Mouse (Mus musculus): ENCODE measurements at regions not wholly inside any gene's neighbourhood (a gene's known extent, or its start where the extent isn't known, plus 50 kb on each side); places are given as distances from the start of the nearest gene placed in this dataset.

- Histone ChIP-seq H3K9me3 (ENCODE audit: control insufficient read depth, low read length) (no peaks in the 10 kb centered on the region), H3K4me2 (replicated peaks; ENCODE audit: low read depth, low read length) (no peak overlapping the region), H3K4me1 (replicated peaks; ENCODE audit: control insufficient read depth, insufficient read depth, low read length) (no peaks in the 10 kb centered on the region), H3K36me3 (ENCODE audit: control insufficient read depth, insufficient read depth, low read length) (no peaks in the 10 kb centered on the region), H3K27ac (ENCODE audit: low read depth, low read length) (no peak overlapping the region), H3K27me3 (ENCODE audit: control insufficient read depth, insufficient read depth, low read length) (no peaks in the 10 kb centered on the region), H3K4me3 (ENCODE audit: low read depth, low read length) (no peak overlapping the region), H3K9ac (ENCODE audit: low read depth, low read length) (no peak overlapping the region)
- DNase-seq (ENCODE audit: low spot score) (no peak), ATAC-seq (ENCODE audit: low FRiP score) (no peak)
- WGBS: 70% methylated on average over 3 of the region's 3 CpGs
Observed at GRCm38 (mm10) chr14:107727234-107727633, 1186.7 kb downstream of the Slitrk1 start.

GRCm38 (mm10) chr14:107688349-107688748 is 1225.6 kb downstream of the Slitrk1 start:
- H3K9ac ChIP-seq (ENCODE audit: low read depth, low read length): no peak overlapping the region
- no peaks in the 10 kb centered on the region for H3K36me3 ChIP-seq (ENCODE audit: control insufficient read depth, insufficient read depth, low read length)
- H3K4me2 ChIP-seq (replicated peaks; ENCODE audit: low read depth, low read length): no peak overlapping the region
- no peak overlapping the region for H3K27ac ChIP-seq (ENCODE audit: low read depth, low read length)
- H3K4me1 ChIP-seq (replicated peaks; ENCODE audit: control insufficient read depth, insufficient read depth, low read length): no peaks in the 10 kb centered on the region
- no peaks in the 10 kb centered on the region for H3K27me3 ChIP-seq (ENCODE audit: control insufficient read depth, insufficient read depth, low read length)
- DNase-seq (ENCODE audit: low spot score) (no peak), ATAC-seq (ENCODE audit: low FRiP score) (no peak)
- H3K9me3 ChIP-seq (ENCODE audit: control insufficient read depth, low read length): no peaks in the 10 kb centered on the region
- no peak overlapping the region for H3K4me3 ChIP-seq (ENCODE audit: low read depth, low read length)

- DNase-seq (ENCODE audit: low spot score): no peak
- Histone ChIP-seq H3K36me3 (ENCODE audit: control insufficient read depth, insufficient read depth, low read length) (no peaks in the 10 kb centered on the region), H3K4me3 (ENCODE audit: low read depth, low read length) (no peak overlapping the region), H3K27me3 (ENCODE audit: control insufficient read depth, insufficient read depth, low read length) (no peaks in the 10 kb centered on the region), H3K4me2 (replicated peaks; ENCODE audit: low read depth, low read length) (no peak overlapping the region), H3K9me3 (ENCODE audit: control insufficient read depth, low read length) (no peaks in the 10 kb centered on the region), H3K4me1 (replicated peaks; ENCODE audit: control insufficient read depth, insufficient read depth, low read length) (no peaks in the 10 kb centered on the region), H3K27ac (ENCODE audit: low read depth, low read length) (no peak overlapping the region), H3K9ac (ENCODE audit: low read depth, low read length) (no peak overlapping the region)
- no peak for ATAC-seq (ENCODE audit: low FRiP score)
- WGBS: 90% methylated on average over 3 of the region's 3 CpGs
Observed at GRCm38 (mm10) chr14:107687261-107688019, 1226.5 kb downstream of the Slitrk1 start.

DNA sequence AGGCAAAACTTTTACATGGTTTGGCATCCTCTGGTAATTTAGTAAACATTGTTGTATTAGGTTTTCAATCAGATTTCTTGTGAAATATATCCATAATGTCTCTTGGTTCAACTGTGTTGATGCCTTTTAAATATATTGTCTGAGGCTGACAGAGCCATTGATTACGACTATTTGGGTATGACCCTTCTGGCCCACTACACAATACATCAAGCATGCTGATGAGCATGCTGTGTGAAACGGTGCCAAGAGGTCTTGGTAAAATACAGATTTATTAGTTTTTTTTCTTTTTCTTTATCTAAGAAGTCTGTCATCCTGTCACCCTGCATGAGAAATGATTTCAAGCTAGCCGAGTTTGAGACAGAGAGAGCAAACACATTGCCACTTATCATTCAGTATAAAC is 1257.4 kb downstream of the Slitrk1 start:
- DNase-seq (ENCODE audit: low spot score): no peak
- Histone ChIP-seq H3K4me1 (replicated peaks; ENCODE audit: control insufficient read depth, insufficient read depth, low read length) (no peaks in the 10 kb centered on the region), H3K4me2 (replicated peaks; ENCODE audit: low read depth, low read length) (no peak overlapping the region), H3K27me3 (ENCODE audit: control insufficient read depth, insufficient read depth, low read length) (no peaks in the 10 kb centered on the region), H3K9me3 (ENCODE audit: control insufficient read depth, low read length) (no peaks in the 10 kb centered on the region), H3K9ac (ENCODE audit: low read depth, low read length) (no peak overlapping the region), H3K4me3 (ENCODE audit: low read depth, low read length) (no peak overlapping the region), H3K27ac (ENCODE audit: low read depth, low read length) (no peak overlapping the region), H3K36me3 (ENCODE audit: control insufficient read depth, insufficient read depth, low read length) (no peaks in the 10 kb centered on the region)
- WGBS: 38% methylated on average over 3 of the region's 3 CpGs
- ATAC-seq (ENCODE audit: low FRiP score): peak; percentile 62; the same call in 1 of the 2 replicates

DNA sequence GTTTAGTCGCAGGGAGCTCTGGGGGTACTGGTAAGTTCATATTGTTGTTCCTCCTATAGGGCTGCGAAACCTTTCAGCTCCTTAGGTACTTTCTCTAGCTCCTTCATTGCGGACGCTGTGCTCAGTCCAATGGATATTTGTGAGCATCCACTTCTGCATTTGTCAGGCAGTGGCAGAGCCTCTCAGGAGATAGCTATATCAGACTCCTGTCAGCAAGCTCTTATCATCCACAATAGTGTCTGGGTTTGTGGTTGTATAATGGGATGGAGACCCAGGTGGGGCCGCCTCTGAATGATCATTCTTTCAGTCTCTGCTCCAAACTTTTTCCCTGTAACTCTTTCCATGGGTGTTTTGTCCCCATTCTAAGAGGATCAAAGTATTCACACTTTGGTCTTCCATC is 1298.5 kb downstream of the Slitrk1 start:
- H3K27me3 ChIP-seq (ENCODE audit: control insufficient read depth, insufficient read depth, low read length): no peaks in the 10 kb centered on the region
- DNase-seq (ENCODE audit: low spot score) (no peak), ATAC-seq (ENCODE audit: low FRiP score) (no peak)
- H3K27ac ChIP-seq (ENCODE audit: low read depth, low read length): no peak overlapping the region
- no peaks in the 10 kb centered on the region for H3K36me3 ChIP-seq (ENCODE audit: control insufficient read depth, insufficient read depth, low read length)
- H3K4me3 ChIP-seq (ENCODE audit: low read depth, low read length): no peak overlapping the region
- no peak overlapping the region for H3K4me2 ChIP-seq (replicated peaks; ENCODE audit: low read depth, low read length)
- no peaks in the 10 kb centered on the region for H3K4me1 ChIP-seq (replicated peaks; ENCODE audit: control insufficient read depth, insufficient read depth, low read length)
- no peak overlapping the region for H3K9ac ChIP-seq (ENCODE audit: low read depth, low read length)
- whole genome bisulfite sequencing: 88% methylated on average over 5 of the region's 5 CpGs
- H3K9me3 ChIP-seq (ENCODE audit: control insufficient read depth, low read length): no peaks in the 10 kb centered on the region

GRCm38 (mm10) chr14:107614348-107614747 is 1299.6 kb downstream of the Slitrk1 start:
- ATAC-seq (ENCODE audit: low FRiP score): no peak
- no peaks in the 10 kb centered on the region for H3K9me3 ChIP-seq (ENCODE audit: control insufficient read depth, low read length)
- no peaks in the 10 kb centered on the region for H3K4me1 ChIP-seq (replicated peaks; ENCODE audit: control insufficient read depth, insufficient read depth, low read length)

GRCm38 (mm10) chr14:107603198-107603597 is 1310.8 kb downstream of the Slitrk1 start:
- Histone ChIP-seq H3K27me3 (ENCODE audit: control insufficient read depth, insufficient read depth, low read length) (no peaks in the 10 kb centered on the region), H3K27ac (ENCODE audit: low read depth, low read length) (no peak overlapping the region), H3K4me3 (ENCODE audit: low read depth, low read length) (no peak overlapping the region), H3K4me2 (replicated peaks; ENCODE audit: low read depth, low read length) (no peak overlapping the region), H3K4me1 (replicated peaks; ENCODE audit: control insufficient read depth, insufficient read depth, low read length) (no peaks in the 10 kb centered on the region), H3K9ac (ENCODE audit: low read depth, low read length) (no peak overlapping the region), H3K36me3 (ENCODE audit: control insufficient read depth, insufficient read depth, low read length) (no peaks in the 10 kb centered on the region), H3K9me3 (ENCODE audit: control insufficient read depth, low read length) (no peaks in the 10 kb centered on the region)
- WGBS: 81% methylated on average over 1 of the region's 1 CpGs
- no peak for DNase-seq (ENCODE audit: low spot score)
- ATAC-seq (ENCODE audit: low FRiP score): no peak

More at GRCm38 (mm10) chr14:107614348-107614747, 1299.6 kb downstream of the Slitrk1 start:
- Histone ChIP-seq H3K27ac (ENCODE audit: low read depth, low read length) (no peak overlapping the region), H3K4me3 (ENCODE audit: low read depth, low read length) (no peak overlapping the region), H3K9ac (ENCODE audit: low read depth, low read length) (no peak overlapping the region), H3K4me2 (replicated peaks; ENCODE audit: low read depth, low read length) (no peak overlapping the region), H3K36me3 (ENCODE audit: control insufficient read depth, insufficient read depth, low read length) (no peaks in the 10 kb centered on the region), H3K27me3 (ENCODE audit: control insufficient read depth, insufficient read depth, low read length) (no peaks in the 10 kb centered on the region)
- 69% methylated on average over 1 of the region's 1 CpGs for WGBS
- no peak for DNase-seq (ENCODE audit: low spot score)

GRCm38 (mm10) chr14:107586715-107587114 is 1327.2 kb downstream of the Slitrk1 start:
- ATAC-seq (ENCODE audit: low FRiP score): no peak
- no peak for DNase-seq (ENCODE audit: low spot score)
- Histone ChIP-seq H3K9ac (ENCODE audit: low read depth, low read length) (no peak overlapping the region), H3K27me3 (ENCODE audit: control insufficient read depth, insufficient read depth, low read length) (no peaks in the 10 kb centered on the region), H3K4me2 (replicated peaks; ENCODE audit: low read depth, low read length) (no peak overlapping the region), H3K9me3 (ENCODE audit: control insufficient read depth, low read length) (no peaks in the 10 kb centered on the region), H3K36me3 (ENCODE audit: control insufficient read depth, insufficient read depth, low read length) (no peaks in the 10 kb centered on the region), H3K4me3 (ENCODE audit: low read depth, low read length) (no peak overlapping the region), H3K4me1 (replicated peaks; ENCODE audit: control insufficient read depth, insufficient read depth, low read length) (no peaks in the 10 kb centered on the region), H3K27ac (ENCODE audit: low read depth, low read length) (no peak overlapping the region)

GRCm38 (mm10) chr14:107584252-107584651 is 1329.7 kb downstream of the Slitrk1 start:
- no peaks in the 10 kb centered on the region for H3K36me3 ChIP-seq (ENCODE audit: control insufficient read depth, insufficient read depth, low read length)
- no peak overlapping the region for H3K27ac ChIP-seq (ENCODE audit: low read depth, low read length)
- H3K9me3 ChIP-seq (ENCODE audit: control insufficient read depth, low read length): no peaks in the 10 kb centered on the region
- no peak overlapping the region for H3K4me2 ChIP-seq (replicated peaks; ENCODE audit: low read depth, low read length)
- ATAC-seq (ENCODE audit: low FRiP score) (no peak), DNase-seq (ENCODE audit: low spot score) (no peak)
- no peaks in the 10 kb centered on the region for H3K4me1 ChIP-seq (replicated peaks; ENCODE audit: control insufficient read depth, insufficient read depth, low read length)
- no peak overlapping the region for H3K9ac ChIP-seq (ENCODE audit: low read depth, low read length)
- WGBS: 81% methylated on average over 2 of the region's 2 CpGs
- H3K4me3 ChIP-seq (ENCODE audit: low read depth, low read length): no peak overlapping the region
- no peaks in the 10 kb centered on the region for H3K27me3 ChIP-seq (ENCODE audit: control insufficient read depth, insufficient read depth, low read length)

Measured in hindbrain, embryonic 11.5 days (tissue).